ENCODE assay signal across 7 mouse cellular contexts in the genomic region with DNA sequence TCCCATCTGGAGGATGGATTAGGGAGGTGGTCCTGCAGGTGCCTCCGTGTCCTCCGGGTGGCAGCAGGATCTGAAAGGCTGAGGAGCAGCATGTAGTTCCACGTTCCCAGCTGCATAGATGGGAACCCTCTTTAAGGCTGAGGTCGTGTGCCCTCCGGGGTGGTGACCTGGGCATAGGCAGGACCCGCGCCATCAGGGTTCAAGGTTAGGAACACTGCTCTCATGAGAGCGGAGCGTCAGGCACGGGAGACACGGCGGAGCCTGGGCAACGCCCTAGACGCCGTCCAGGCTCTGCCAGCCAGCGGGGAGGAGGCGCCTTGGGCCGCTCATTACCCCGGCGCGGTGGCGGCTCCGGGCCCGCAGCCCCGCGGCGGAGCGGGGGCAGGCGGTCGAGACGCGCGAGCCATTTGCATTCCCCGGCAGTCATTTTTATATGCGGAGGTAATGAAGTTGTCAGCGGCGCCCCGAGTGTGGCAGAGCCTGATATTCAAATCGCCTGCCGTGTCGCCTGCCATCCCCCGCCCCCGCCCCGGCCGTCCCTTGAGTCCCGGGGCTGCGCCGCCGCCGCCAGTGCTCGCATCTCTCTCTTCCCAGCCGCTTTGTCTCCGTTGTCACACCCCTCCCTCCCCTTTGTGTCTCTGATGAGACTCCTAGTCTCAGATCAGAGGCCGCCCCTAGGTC.
DNase-seq lines count a peak whose midpoint lies in the region; ATAC-seq lines count a peak whose summit lies in the region.

No protein-coding gene starts in this region.

- H3K4me1 ChIP-seq in intestine, embryonic 16.5 days (ENCODE audit: control insufficient read depth, insufficient read depth, low read length), result peaks cover 6% of the 10 kb centered on the region; the same call in 1 of the 2 replicates
- peaks cover 12% of the 10 kb centered on the region for H3K4me1 ChIP-seq in megakaryocyte, embryonic 14.5 days

- no peaks in the 10 kb centered on the region for H3K36me3 ChIP-seq in intestine, embryonic 16.5 days (ENCODE audit: control insufficient read depth, insufficient read depth, low read length)
- no peaks in the 10 kb centered on the region for H3K36me3 ChIP-seq in megakaryocyte, embryonic 14.5 days (replicated peaks; ENCODE audit: low read length)

- WGBS in intestine, embryonic 16.5 days, result under 1% methylated on average over 54 of the region's 54 CpGs

- H3K27ac ChIP-seq in intestine, embryonic 16.5 days (ENCODE audit: low read length), result no peak overlapping the region

- ATAC-seq in intestine, embryonic 16.5 days, result peak; percentile 88

- intact Hi-C loops in left cerebral cortex, postnatal 25 days (cut with DNase I), result loop anchor here (1.0 to 5.0 kb wide), 2 partner anchors 20 to 110 kb away; no protein-coding TSS in a partner anchor

- peak overlapping the region; percentile 61 for H3K9ac ChIP-seq in intestine, embryonic 16.5 days (ENCODE audit: low read depth, low read length)

- 0 out of 2 replicates have a peak, but pooled peaks cover 4% of the 10 kb centered on the region for H3K27me3 ChIP-seq in intestine, embryonic 16.5 days (replicated peaks; ENCODE audit: control insufficient read depth, insufficient read depth, low read length)
- H3K27me3 ChIP-seq in megakaryocyte, embryonic 14.5 days (replicated peaks), result peaks cover 66% of the 10 kb centered on the region

- H3K4me2 ChIP-seq in intestine, embryonic 16.5 days (ENCODE audit: low read depth, low read length), result peak overlapping the region; percentile 65

- peak; percentile 62 to 91 for DNase-seq in adrenal gland, adult (ENCODE audit: inconsistent age in 2 of 2, low spot score in 1 of 2)
- peak; percentile 81 to 84 for DNase-seq in cerebellum, postnatal 14 days
- DNase-seq in frontal cortex, postnatal 36 days (ENCODE audit: low spot score in 2 of 2), result peak; percentile 70 to 75
- DNase-seq in left cerebral cortex, postnatal 25 days (ENCODE audit: low spot score in 2 of 2), result peak; percentile 74 to 75
- DNase-seq in right cerebral cortex, postnatal 25 days, result peak; percentile 79

- no peaks in the 10 kb centered on the region for H3K9me3 ChIP-seq in intestine, embryonic 16.5 days (ENCODE audit: control insufficient read depth, low read length)
- H3K9me3 ChIP-seq in megakaryocyte, embryonic 14.5 days, result no peaks in the 10 kb centered on the region; the same call in 1 of the 2 replicates

- H3K4me3 ChIP-seq in intestine, embryonic 16.5 days (ENCODE audit: low read length), result peak overlapping the region; percentile 52
- H3K4me3 ChIP-seq in megakaryocyte, embryonic 14.5 days (replicated peaks), result peak overlapping the region; percentile 90
